Mouse (Mus musculus): ENCODE measurements at regions not wholly inside any gene's neighbourhood (a gene's known extent, or its start where the extent isn't known, plus 50 kb on each side); places are given as distances from the start of the nearest gene placed in this dataset.

DNA sequence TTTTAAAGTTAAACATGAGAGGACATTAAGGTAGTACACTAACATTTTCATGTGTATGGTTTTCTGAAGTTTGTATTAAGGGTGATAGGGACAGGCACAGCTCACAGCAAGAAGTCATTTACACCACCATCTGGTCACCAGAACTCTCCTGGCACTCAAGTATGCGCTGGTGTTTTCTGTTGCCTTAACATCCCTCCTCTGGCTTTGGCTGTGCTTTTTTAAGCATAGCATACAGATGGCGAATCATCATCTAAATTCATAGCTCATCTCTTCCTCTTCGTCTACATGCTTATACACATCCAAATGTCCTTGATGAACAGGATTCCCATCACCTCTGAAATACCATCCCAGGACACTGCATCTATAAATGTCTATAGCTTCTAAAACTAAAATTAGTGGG lies 148.7 kb downstream of the Fam198b start:
- no peak overlapping the region for H3K27ac ChIP-seq (ENCODE audit: insufficient read depth, low read length)
- H3K4me3 ChIP-seq (ENCODE audit: insufficient read depth, low read length) = no peak overlapping the region
- TF ChIP-seq CTCF (IDR thresholded peaks at IDR 0.05; ENCODE audit: extremely low read depth, insufficient read depth, low read length) (no peak), POLR2A (IDR thresholded peaks at IDR 0.05; ENCODE audit: extremely low read depth, insufficient read depth, low read length) (no peak)
- no peaks in the 10 kb centered on the region for H3K4me1 ChIP-seq (ENCODE audit: control insufficient read depth, insufficient read depth, low read length)

DNA sequence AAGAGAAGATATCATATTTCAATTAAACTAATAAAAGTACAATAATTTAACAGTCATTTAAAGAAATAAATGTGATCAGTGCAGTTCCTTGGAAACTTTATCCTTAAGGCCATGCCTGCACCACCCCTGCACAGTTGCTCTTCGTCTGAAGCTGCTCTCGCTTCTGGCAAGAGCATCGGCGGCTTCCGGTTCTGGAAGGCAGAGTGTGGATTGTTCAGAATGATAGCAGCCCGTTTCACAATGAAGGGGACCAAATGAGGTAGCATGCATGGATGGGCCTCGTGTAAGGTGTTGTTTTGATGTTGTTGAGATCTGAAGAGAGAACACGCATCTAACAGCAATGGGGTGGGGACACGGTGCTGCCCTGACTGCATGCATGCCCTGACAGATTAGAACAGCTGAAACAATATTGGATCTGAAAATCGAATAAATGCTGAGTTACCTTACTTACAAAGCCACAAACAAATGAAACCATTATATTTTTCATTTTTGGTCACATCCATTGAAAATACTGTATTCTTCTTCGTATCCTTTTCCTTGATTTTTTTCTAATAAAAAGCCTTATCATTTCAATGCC lies 154.3 kb downstream of the Fam198b start:
- H3K27ac ChIP-seq (ENCODE audit: insufficient read depth, low read length) = no peak overlapping the region
- TF ChIP-seq POLR2A (IDR thresholded peaks at IDR 0.05; ENCODE audit: extremely low read depth, insufficient read depth, low read length) (no peak), CTCF (IDR thresholded peaks at IDR 0.05; ENCODE audit: extremely low read depth, insufficient read depth, low read length) (no peak)
- H3K4me1 ChIP-seq (ENCODE audit: control insufficient read depth, insufficient read depth, low read length) = no peaks in the 10 kb centered on the region
- H3K4me3 ChIP-seq (ENCODE audit: insufficient read depth, low read length) = no peak overlapping the region

DNA sequence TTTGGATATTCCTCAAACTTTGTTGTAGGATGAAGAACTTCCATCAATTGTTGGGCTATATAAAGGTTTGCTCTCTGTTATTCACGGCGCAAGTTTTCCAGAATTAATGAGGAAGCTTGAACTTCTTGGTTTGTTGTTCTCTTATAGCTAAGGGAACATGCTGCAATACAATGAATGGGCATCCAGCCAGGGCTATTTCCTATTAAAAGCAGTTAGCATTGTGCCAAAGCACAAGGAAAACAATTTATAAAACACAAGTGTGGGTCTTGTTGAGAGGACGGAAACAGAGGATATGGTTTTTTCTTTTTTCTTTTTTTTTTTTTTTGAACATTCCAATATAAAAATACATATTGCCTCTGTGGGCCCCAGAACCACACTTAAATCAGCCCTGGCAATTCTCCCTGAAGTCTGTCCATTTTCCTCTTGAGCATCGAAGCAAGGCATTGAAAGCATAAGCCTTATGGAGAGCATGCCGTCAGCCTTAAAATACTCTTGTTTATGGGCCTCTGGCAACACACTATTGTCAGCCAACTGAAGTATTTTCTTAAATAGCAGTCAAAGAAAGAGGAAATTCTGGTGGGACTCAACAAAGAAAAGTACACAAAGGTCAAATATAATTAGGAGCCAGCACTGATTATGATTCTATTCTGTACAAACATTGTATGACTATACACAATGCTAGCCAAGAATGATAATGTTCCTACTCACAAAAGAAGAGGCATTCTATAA lies 158.6 kb downstream of the Fam198b start:
- TF ChIP-seq POLR2A (IDR thresholded peaks at IDR 0.05; ENCODE audit: extremely low read depth, insufficient read depth, low read length) (no peak), CTCF (IDR thresholded peaks at IDR 0.05; ENCODE audit: extremely low read depth, insufficient read depth, low read length) (no peak)
- H3K4me3 ChIP-seq (ENCODE audit: insufficient read depth, low read length) = no peak overlapping the region
- H3K4me1 ChIP-seq (ENCODE audit: control insufficient read depth, insufficient read depth, low read length) = no peaks in the 10 kb centered on the region
- no peak overlapping the region for H3K27ac ChIP-seq (ENCODE audit: insufficient read depth, low read length)

DNA sequence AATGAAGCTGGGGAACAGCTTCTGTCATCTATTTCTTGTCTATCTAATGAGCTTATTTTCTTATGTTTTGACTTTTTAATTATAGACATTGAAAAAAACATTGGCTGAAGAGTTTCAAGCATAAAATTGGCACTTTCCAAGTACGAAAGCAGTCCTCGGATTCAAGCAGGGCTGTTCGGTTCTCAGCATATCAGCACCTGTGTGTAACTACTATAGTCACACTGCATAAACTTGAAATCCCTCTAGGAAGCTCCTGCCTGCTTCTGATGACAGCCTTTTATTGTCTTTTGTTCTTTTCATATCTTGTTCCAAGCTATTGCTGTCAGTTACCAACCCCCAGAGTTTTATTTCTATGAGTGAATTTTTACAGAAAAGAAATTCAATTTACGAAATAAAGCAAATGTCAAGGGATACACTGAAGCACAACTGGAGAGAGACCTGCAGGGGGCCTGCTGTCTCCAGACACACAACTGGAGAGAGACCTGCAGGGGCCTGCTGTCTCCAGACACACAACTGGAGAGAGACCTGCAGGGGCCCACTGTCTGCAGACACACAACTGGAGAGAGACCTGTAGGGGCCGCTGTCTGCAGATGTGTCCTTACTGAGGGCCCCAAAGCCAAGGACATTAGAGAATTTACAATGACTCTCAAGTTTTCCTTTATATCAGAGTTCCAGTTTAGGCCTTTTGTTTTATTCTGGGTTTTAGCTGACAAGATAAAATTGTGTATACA lies 165.3 kb downstream of the Fam198b start:
- no peaks in the 10 kb centered on the region for H3K4me1 ChIP-seq (ENCODE audit: control insufficient read depth, insufficient read depth, low read length)
- no peak for TF ChIP-seq POLR2A (IDR thresholded peaks at IDR 0.05; ENCODE audit: extremely low read depth, insufficient read depth, low read length)
- TF ChIP-seq CTCF (IDR thresholded peaks at IDR 0.05; ENCODE audit: extremely low read depth, insufficient read depth, low read length) = no peak
- 0 out of 2 replicates have a peak overlapping the region, but pooled peaks have one; percentile 56 for H3K27ac ChIP-seq (ENCODE audit: insufficient read depth, low read length)
- no peak overlapping the region for H3K4me3 ChIP-seq (ENCODE audit: insufficient read depth, low read length)

DNA sequence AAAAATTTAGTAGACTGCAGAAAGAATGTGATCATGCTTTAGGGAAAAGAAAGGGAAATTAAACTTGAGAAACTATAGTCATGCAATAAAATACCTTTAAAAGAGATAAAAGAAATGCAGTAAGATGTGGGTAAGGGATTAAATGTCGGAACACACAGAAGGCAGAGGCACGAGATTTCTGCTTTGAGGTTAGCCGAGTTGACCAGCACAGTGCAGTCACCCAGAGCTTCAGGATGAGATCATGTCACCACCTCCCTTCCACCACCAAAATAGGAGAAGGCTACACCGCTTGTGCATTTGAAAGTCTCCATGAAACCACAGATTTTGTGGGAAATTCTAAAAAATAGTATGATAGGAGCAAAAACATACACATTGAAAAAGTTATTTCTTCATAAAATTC lies 166.6 kb downstream of the Fam198b start:
- Histone ChIP-seq H3K27ac (ENCODE audit: insufficient read depth, low read length) (no peak overlapping the region), H3K4me3 (ENCODE audit: insufficient read depth, low read length) (no peak overlapping the region), H3K4me1 (ENCODE audit: control insufficient read depth, insufficient read depth, low read length) (no peaks in the 10 kb centered on the region)
- TF ChIP-seq CTCF (IDR thresholded peaks at IDR 0.05; ENCODE audit: extremely low read depth, insufficient read depth, low read length) = no peak
- TF ChIP-seq POLR2A (IDR thresholded peaks at IDR 0.05; ENCODE audit: extremely low read depth, insufficient read depth, low read length) = no peak

DNA sequence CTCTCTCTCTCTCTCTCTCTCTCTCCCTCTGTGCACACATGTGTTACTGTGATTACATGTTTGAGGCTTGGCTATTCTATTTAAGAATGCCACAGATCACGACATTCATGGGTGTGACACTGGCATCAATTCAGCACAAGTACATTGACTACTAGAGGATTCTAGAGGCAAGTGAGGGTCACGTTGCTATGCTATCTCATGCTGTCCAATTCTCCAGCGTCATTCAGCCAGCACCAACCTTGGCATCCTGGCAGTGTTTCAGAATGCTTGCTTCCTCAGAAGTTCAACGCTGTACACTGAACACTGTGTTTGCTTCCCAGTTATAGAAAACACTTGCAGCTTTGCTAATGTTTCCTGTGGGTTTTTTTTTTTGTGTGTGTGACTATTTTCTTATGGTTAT lies 167.6 kb downstream of the Fam198b start:
- Histone ChIP-seq H3K4me3 (ENCODE audit: insufficient read depth, low read length) (no peak overlapping the region), H3K27ac (ENCODE audit: insufficient read depth, low read length) (no peak overlapping the region), H3K4me1 (ENCODE audit: control insufficient read depth, insufficient read depth, low read length) (no peaks in the 10 kb centered on the region)
- no peak for TF ChIP-seq POLR2A (IDR thresholded peaks at IDR 0.05; ENCODE audit: extremely low read depth, insufficient read depth, low read length)
- no peak for TF ChIP-seq CTCF (IDR thresholded peaks at IDR 0.05; ENCODE audit: extremely low read depth, insufficient read depth, low read length)

DNA sequence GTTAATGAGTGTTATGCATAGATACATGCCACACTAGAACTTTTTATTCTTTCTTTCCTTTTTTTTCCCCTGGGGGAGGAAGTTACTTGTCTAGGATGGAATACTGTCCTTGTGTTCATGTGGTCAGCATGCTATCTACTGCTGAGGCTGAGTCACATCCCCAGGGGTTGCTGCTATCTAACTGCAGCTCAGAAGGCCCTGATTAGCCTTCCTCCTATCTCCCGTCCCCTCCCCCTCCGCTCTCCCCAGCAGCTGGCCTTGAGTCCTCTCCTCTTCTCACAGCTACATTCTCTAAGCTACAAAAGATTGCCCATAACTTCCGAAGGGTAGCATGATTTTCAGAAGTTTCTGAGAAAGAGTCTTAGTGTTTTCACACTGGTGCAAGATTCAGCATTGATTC lies 168.5 kb downstream of the Fam198b start:
- Histone ChIP-seq H3K4me1 (ENCODE audit: control insufficient read depth, insufficient read depth, low read length) (no peaks in the 10 kb centered on the region), H3K4me3 (ENCODE audit: insufficient read depth, low read length) (no peak overlapping the region), H3K27ac (ENCODE audit: insufficient read depth, low read length) (no peak overlapping the region)
- TF ChIP-seq CTCF (IDR thresholded peaks at IDR 0.05; ENCODE audit: extremely low read depth, insufficient read depth, low read length) (no peak), POLR2A (IDR thresholded peaks at IDR 0.05; ENCODE audit: extremely low read depth, insufficient read depth, low read length) (no peak)

DNA sequence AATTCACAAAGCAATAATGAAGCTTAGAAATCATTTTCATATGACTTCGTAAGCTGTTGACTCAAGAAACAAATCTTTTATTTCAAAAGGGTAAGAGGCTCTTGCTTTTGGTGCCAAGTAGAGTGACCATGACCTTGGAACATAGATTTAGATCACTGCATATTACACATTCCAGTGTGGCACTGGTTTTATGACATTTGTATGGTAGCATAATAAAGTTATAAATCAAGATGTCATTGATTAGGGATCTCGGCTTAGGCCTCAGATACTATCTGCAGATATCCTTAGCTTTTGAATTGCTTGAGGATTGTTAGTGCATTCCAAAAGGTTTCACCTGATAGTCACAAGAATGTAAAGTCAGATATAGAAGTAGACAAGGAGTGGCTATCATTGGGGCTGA lies 169.1 kb downstream of the Fam198b start:
- TF ChIP-seq POLR2A (IDR thresholded peaks at IDR 0.05; ENCODE audit: extremely low read depth, insufficient read depth, low read length) (no peak), CTCF (IDR thresholded peaks at IDR 0.05; ENCODE audit: extremely low read depth, insufficient read depth, low read length) (no peak)
- no peaks in the 10 kb centered on the region for H3K4me1 ChIP-seq (ENCODE audit: control insufficient read depth, insufficient read depth, low read length)
- no peak overlapping the region for H3K4me3 ChIP-seq (ENCODE audit: insufficient read depth, low read length)
- H3K27ac ChIP-seq (ENCODE audit: insufficient read depth, low read length) = no peak overlapping the region

DNA sequence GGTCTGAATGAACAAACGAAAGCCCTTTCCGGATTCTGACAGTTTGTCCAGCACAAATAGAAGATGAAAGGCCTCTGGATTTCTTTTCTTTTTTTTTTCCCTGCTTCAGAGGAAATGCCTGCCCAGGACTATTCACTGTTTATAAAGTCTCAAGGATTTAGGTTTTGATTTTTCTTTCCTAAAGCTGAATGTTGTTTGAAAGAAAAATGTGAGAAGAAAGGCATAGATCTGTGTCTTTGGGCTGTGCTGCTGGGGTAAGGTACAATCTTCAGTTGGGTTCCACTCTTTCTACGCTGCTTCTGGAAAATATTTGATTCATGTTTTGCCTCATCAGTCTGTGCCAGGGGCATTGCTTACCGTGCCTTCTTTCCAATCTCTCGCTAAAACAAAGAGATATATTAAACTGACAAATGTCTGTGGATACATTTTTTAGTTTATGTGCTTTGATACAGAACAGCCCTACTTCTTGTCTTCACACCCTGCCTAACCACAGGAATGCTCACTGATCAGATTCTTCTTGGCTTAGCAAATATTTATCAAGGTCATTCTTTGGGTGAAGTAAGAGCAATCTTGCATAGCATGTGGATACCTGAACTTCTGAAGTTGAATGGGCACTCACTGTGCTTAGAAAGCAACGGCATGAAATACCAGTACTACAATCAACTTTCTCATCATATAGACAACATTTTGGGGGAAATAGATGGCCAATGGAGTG lies 172.5 kb downstream of the Fam198b start:
- Histone ChIP-seq H3K4me1 (ENCODE audit: control insufficient read depth, insufficient read depth, low read length) (no peaks in the 10 kb centered on the region), H3K4me3 (ENCODE audit: insufficient read depth, low read length) (no peak overlapping the region), H3K27ac (ENCODE audit: insufficient read depth, low read length) (no peak overlapping the region)
- TF ChIP-seq POLR2A (IDR thresholded peaks at IDR 0.05; ENCODE audit: extremely low read depth, insufficient read depth, low read length) = no peak
- TF ChIP-seq CTCF (IDR thresholded peaks at IDR 0.05; ENCODE audit: extremely low read depth, insufficient read depth, low read length) = no peak

All from cortical plate, adult 2 months (tissue).